10 mouse cellular contexts compared by ENCODE assay signal in the genomic region with DNA sequence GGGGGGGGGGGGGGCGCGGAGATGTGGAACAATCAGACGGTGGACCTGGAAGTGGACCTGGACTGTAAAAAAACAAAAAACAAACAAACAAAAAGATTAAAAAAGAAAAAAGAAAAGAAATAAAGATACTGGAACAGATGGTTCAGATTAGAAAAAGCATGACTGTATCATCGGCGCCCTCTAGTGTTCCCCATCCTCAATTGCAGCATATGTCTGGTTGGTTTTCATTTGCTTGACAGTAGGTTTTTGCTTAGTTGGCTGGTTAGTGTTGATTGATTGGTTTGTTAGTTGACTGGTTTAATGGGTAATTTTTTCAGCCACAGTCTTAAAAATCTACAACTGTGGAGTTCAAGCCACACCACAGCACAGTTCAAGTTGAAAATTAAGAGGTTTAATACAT. TPM values are rescaled to one million over a fixed set of nuclear protein-coding genes. Genes with fewer than 3 reads are reported as not detected.
DNase-seq lines count a peak whose midpoint lies in the region; ATAC-seq and TF ChIP-seq lines count a peak whose summit lies in the region.
"Had no signal": no experiment of that assay in that cellular context is flagged by ENCODE, and none has a peak within 500 bp of the region (broad histone marks: within the 10 kb centered on the region; RNA-seq: fewer than 3 reads in every experiment).

No protein-coding gene starts in this region.

- no peak overlapping the region for H3K9ac ChIP-seq in liver, adult 2 months (ENCODE audit: low read depth, low read length)
- no peak overlapping the region for H3K9ac ChIP-seq in liver, embryonic 11.5 days (ENCODE audit: low read depth, low read length)
- no peak overlapping the region for H3K9ac ChIP-seq in limb, embryonic 14.5 days (ENCODE audit: low read depth, low read length, severe bottlenecking)

- H3K9me3 ChIP-seq in liver, embryonic 11.5 days (ENCODE audit: control insufficient read depth, low read length), result no peaks in the 10 kb centered on the region
- H3K9me3 ChIP-seq in limb, embryonic 14.5 days (ENCODE audit: control insufficient read depth, low read length), result no peaks in the 10 kb centered on the region

- no peaks in the 10 kb centered on the region for H3K79me2 ChIP-seq in liver, adult 2 months (ENCODE audit: control insufficient read depth, insufficient read depth, low read length)

- DNase-seq in liver, adult 2 months (ENCODE audit: extremely low read depth, low read depth, low spot score), result peak; percentile 64
- no peak for DNase-seq in liver, embryonic 11.5 days (ENCODE audit: low spot score)
- DNase-seq in MEL-GATA-1-ER (ENCODE audit: extremely low read depth, low read depth), result peak; percentile 14
- peak; percentile 6 for DNase-seq in c-Kit-positive CD71-negative TER-119-negative erythroid progenitor cells, embryonic 14.5 days (ENCODE audit: low read depth)
- DNase-seq in kidney, adult 9 months, result peak; percentile 62
- DNase-seq in limb, embryonic 14.5 days (ENCODE audit: low spot score), result peak; percentile 61
- peak; percentile 32 for DNase-seq in thymus, postnatal 0 days (ENCODE audit: low spot score)

- TF ChIP-seq CTCF in liver, adult 2 months (IDR thresholded peaks at IDR 0.05; ENCODE audit: low read depth, low read length), result peak; percentile 46; the same call in 1 of the 2 replicates

- H3K27me3 ChIP-seq in liver, adult 2 months (ENCODE audit: control insufficient read depth, insufficient read depth, low read length), result no peaks in the 10 kb centered on the region
- H3K27me3 ChIP-seq in liver, embryonic 11.5 days (replicated peaks; ENCODE audit: control insufficient read depth, insufficient read depth, low read length), result no peaks in the 10 kb centered on the region
- H3K27me3 ChIP-seq in limb, embryonic 14.5 days (ENCODE audit: control insufficient read depth, insufficient read depth, low read length), result no peaks in the 10 kb centered on the region

- no peak overlapping the region for H3K4me2 ChIP-seq in liver, embryonic 11.5 days
- H3K4me2 ChIP-seq in limb, embryonic 14.5 days (replicated peaks; ENCODE audit: low read depth, low read length, severe bottlenecking), result no peak overlapping the region

- WGBS in liver, adult 2 months, result 9% methylated on average over 5 of the region's 5 CpGs
- WGBS in liver, embryonic 11.5 days, result 5% methylated on average over 5 of the region's 5 CpGs
- WGBS in limb, embryonic 14.5 days, result 8% methylated on average over 5 of the region's 5 CpGs

- no peaks in the 10 kb centered on the region for H3K36me3 ChIP-seq in liver, adult 2 months (ENCODE audit: control insufficient read depth, insufficient read depth, low read length)
- no peaks in the 10 kb centered on the region for H3K36me3 ChIP-seq in liver, embryonic 11.5 days (ENCODE audit: control insufficient read depth, insufficient read depth, low read length)
- no peaks in the 10 kb centered on the region for H3K36me3 ChIP-seq in limb, embryonic 14.5 days (ENCODE audit: control insufficient read depth, insufficient read depth, low read length)

- TF ChIP-seq POLR2A in liver, adult 2 months (IDR thresholded peaks at IDR 0.05; ENCODE audit: extremely low read depth, insufficient read depth, low read length), result no peak
- no peak for TF ChIP-seq POLR2A in limb, embryonic 14.5 days (IDR thresholded peaks at IDR 0.05; ENCODE audit: borderline replicate concordance, extremely low read depth, insufficient read depth, insufficient read length)

- ATAC-seq in liver, embryonic 11.5 days (replicated peaks; ENCODE audit: low FRiP score), result no peak
- no peak for ATAC-seq in limb, embryonic 14.5 days (ENCODE audit: low FRiP score, low read depth)
- no peak for ATAC-seq in erythroblast, adult 5-6 weeks (replicated peaks; ENCODE audit: low FRiP score, poor library complexity, severe bottlenecking)

- H3K4me3 ChIP-seq in liver, adult 2 months (ENCODE audit: insufficient read depth, low read depth, low read length), result no peak overlapping the region
- H3K4me3 ChIP-seq in liver, embryonic 11.5 days (ENCODE audit: low read depth, low read length), result no peak overlapping the region
- no peak overlapping the region for H3K4me3 ChIP-seq in limb, embryonic 14.5 days (replicated peaks; ENCODE audit: low read length)
- H3K4me3 ChIP-seq: myocyte had no signal

- peaks cover 2% of the 10 kb centered on the region; the same call in 1 of the 2 replicates for H3K4me1 ChIP-seq in liver, adult 2 months (ENCODE audit: control insufficient read depth, insufficient read depth, low read length)
- no peaks in the 10 kb centered on the region for H3K4me1 ChIP-seq in liver, embryonic 11.5 days (replicated peaks; ENCODE audit: control insufficient read depth, insufficient read depth, low read length)
- no peaks in the 10 kb centered on the region for H3K4me1 ChIP-seq in limb, embryonic 14.5 days (ENCODE audit: control insufficient read depth, insufficient read depth, low read length)

- H3K27ac ChIP-seq in liver, adult 2 months (replicated peaks; ENCODE audit: insufficient read depth, low read depth, low read length), result no peak overlapping the region
- no peak overlapping the region for H3K27ac ChIP-seq in liver, embryonic 11.5 days (ENCODE audit: low read depth, low read length)
- H3K27ac ChIP-seq in limb, embryonic 14.5 days (replicated peaks; ENCODE audit: low read depth, low read length), result no peak overlapping the region

RNA-seq across cellular contexts. Expression of a gene that starts 11.1 kb away (rescaled TPM):
- total RNA-seq in liver, adult 2 months (2014; rRNA removed), result not detected in 2 replicates
- not detected in 2 replicates for polyA plus RNA-seq in liver, adult 2 months (2012; rRNA removed)
- not detected in 2 replicates for polyA plus RNA-seq in liver, embryonic 11.5 days (2014; fragmentation: Nextera tagmentation; extraction: Ambion mirVana)
- polyA plus RNA-seq in limb, embryonic 14.5 days (2012; rRNA removed), result 6.5 and 7.3 TPM in 2 replicates
- 1.3 and 2.4 TPM in 2 replicates for polyA plus RNA-seq in limb, embryonic 14.5 days (2014; fragmentation: Nextera tagmentation; extraction: Ambion mirVana)
- polyA plus RNA-seq in thymus, postnatal 0 days (2015; fragmentation: Nextera tagmentation; extraction: Ambion mirVana), result 0.27 and 0.58 TPM in 2 replicates
- total RNA-seq in erythroblast, adult 5-6 weeks (2015; ENCODE audit: low replicate concordance), result not detected in 2 replicates
- total RNA-seq in erythroblast, adult 5-6 weeks (2017; ENCODE audit: low replicate concordance), result not detected in 2 replicates
- polyA plus RNA-seq: myocyte had no signal

RNA-seq across cellular contexts. Expression of a gene that starts 47.7 kb away (rescaled TPM):
- not detected in 2 replicates for total RNA-seq in liver, adult 2 months (2014; rRNA removed)
- polyA plus RNA-seq in liver, adult 2 months (2012; rRNA removed), result not detected in 2 replicates
- polyA plus RNA-seq in liver, embryonic 11.5 days (2014; fragmentation: Nextera tagmentation; extraction: Ambion mirVana), result not detected in 2 replicates
- polyA plus RNA-seq in limb, embryonic 14.5 days (2012; rRNA removed), result not detected in 2 replicates
- polyA plus RNA-seq in limb, embryonic 14.5 days (2014; fragmentation: Nextera tagmentation; extraction: Ambion mirVana), result not detected in 2 replicates
- not detected in 2 replicates for polyA plus RNA-seq in thymus, postnatal 0 days (2015; fragmentation: Nextera tagmentation; extraction: Ambion mirVana)
- not detected in 2 replicates for total RNA-seq in erythroblast, adult 5-6 weeks (2015; ENCODE audit: low replicate concordance)
- total RNA-seq in erythroblast, adult 5-6 weeks (2017; ENCODE audit: low replicate concordance), result not detected in 2 replicates
- total RNA-seq: gastrocnemius, postnatal 4 days had no signal
- polyA plus RNA-seq: myocyte had no signal
